Mouse (Mus musculus) intestine, postnatal 0 days (tissue): ENCODE data around the gene Ntn4. TPM values are rescaled to one million over a fixed set of nuclear protein-coding genes. Genes with fewer than 3 reads are reported as not detected.
A peak's percentile ranks its signal among the peaks of the same experiment; 100 is the strongest.
"Not testable (repeated sequence)": the region's sequence is repeated elsewhere in the genome, so short reads cannot be mapped to it uniquely, and the experiment has no call there.

Experiments used
- ATAC-seq: fragments of 200-750 bp; cut with Nextera tagmentation; 2 replicates; pipeline ENCODE4 v1.8.0; 2017; ENCODE audit warnings: mild to moderate bottlenecking, moderate TSS enrichment, moderate library complexity
- H3K27ac ChIP-seq: fragments of 300-500 bp; sonication (generic); 2 replicates; pipeline ENCODE4 v1.5.1; 2014; ENCODE audit warnings: mild to moderate bottlenecking, low read depth, low read length, moderate library complexity
- H3K27me3 ChIP-seq: fragments of 300-500 bp; sonication (generic); replicated peaks from 2 replicates; pipeline ENCODE4 v1.6.1; 2014; ENCODE audit warnings: low read length, mixed read lengths; ENCODE audit not compliant: control insufficient read depth, insufficient read depth
- H3K36me3 ChIP-seq: fragments of 300-500 bp; sonication (generic); 2 replicates; pipeline ENCODE4 v1.6.1; 2014; ENCODE audit warnings: mild to moderate bottlenecking, moderate library complexity; ENCODE audit not compliant: control insufficient read depth, insufficient read depth
- H3K4me1 ChIP-seq: fragments of 300-500 bp; sonication (generic); replicated peaks from 2 replicates; pipeline ENCODE4 v1.6.1; 2014; ENCODE audit warnings: antibody characterized with exemption, low read length, mixed read lengths; ENCODE audit not compliant: control insufficient read depth, insufficient read depth
- H3K4me2 ChIP-seq: fragments of 300-500 bp; sonication (generic); replicated peaks from 2 replicates; pipeline ENCODE4 v1.6.1; 2014; ENCODE audit warnings: low read depth, mild to moderate bottlenecking, moderate library complexity
- H3K4me3 ChIP-seq: fragments of 300-500 bp; sonication (generic); 2 replicates; pipeline ENCODE4 v1.5.1; 2014; ENCODE audit warnings: low read depth, low read length
- H3K9ac ChIP-seq: fragments of 300-500 bp; sonication (generic); 2 replicates; pipeline ENCODE4 v1.6.1; 2014; ENCODE audit warnings: mild to moderate bottlenecking, low read depth, low read length
- H3K9me3 ChIP-seq: fragments of 300-500 bp; sonication (generic); 2 replicates; pipeline ENCODE4 v1.6.1; 2016; ENCODE audit warnings: mixed run types; ENCODE audit not compliant: control insufficient read depth
- CTCF ChIP-seq: sonication (generic); IDR thresholded peaks from 2 replicates; pipeline ENCODE4 v1.5.1; 2016; ENCODE audit warnings: low read depth, mild to moderate bottlenecking, control low read depth, antibody characterized with exemption, moderate library complexity
- WGBS: fragments of 180-500 bp; shearing (Covaris S2); extraction: QIAGEN DNeasy Blood & Tissue Kit; methylation state at CpG from one replicate; pipeline ENCODE4 v1.1.7; 2014; 5-methylcytosine and 5-hydroxymethylcytosine counted together
- polyA plus RNA-seq: library from polyadenylated mRNA; unstranded; fragments of >200 nt; fragmentation: Nextera tagmentation; extraction: Ambion mirVana; gene quantifications from 2 replicates; pipeline ENCODE4 v1.2.1, GENCODE M21; 2015

Gene Ntn4
- polyA plus RNA-seq, 1 experiment from 2014 or later: 0.10 TPM

- 92% methylated on average over 4 of the region's 4 CpGs for WGBS
- 0 out of 2 replicates have a peak, but pooled peaks cover 7% of the 10 kb centered on the region for H3K4me1 ChIP-seq
- H3K36me3 ChIP-seq: no peaks in the 10 kb centered on the region
- H3K4me2 ChIP-seq: no peak overlapping the region
- no peak for ATAC-seq
- no peaks in the 10 kb centered on the region for H3K9me3 ChIP-seq
- H3K4me3 ChIP-seq: no peak overlapping the region
- TF ChIP-seq CTCF: no peak
- no peaks in the 10 kb centered on the region; the same call in 1 of the 2 replicates for H3K27me3 ChIP-seq
- no peak overlapping the region for H3K9ac ChIP-seq
- H3K27ac ChIP-seq: no peak overlapping the region
These were observed 43.4 kb downstream of the Ntn4 start for GRCm38 (mm10) chr10:93683896-93684295.

- not testable (repeated sequence) for H3K9ac ChIP-seq, ATAC-seq, H3K27me3 ChIP-seq, H3K9me3 ChIP-seq, H3K27ac ChIP-seq, H3K4me3 ChIP-seq, H3K4me1 ChIP-seq, H3K4me2 ChIP-seq, H3K36me3 ChIP-seq
- 93% methylated on average over 3 of the region's 3 CpGs for WGBS
These were observed 44.9 kb downstream of the Ntn4 start for GRCm38 (mm10) chr10:93685416-93685815.

- no peaks in the 10 kb centered on the region for H3K36me3 ChIP-seq
- no peak for ATAC-seq
- H3K4me3 ChIP-seq: no peak overlapping the region
- no peaks in the 10 kb centered on the region; the same call in 1 of the 2 replicates for H3K27me3 ChIP-seq
- WGBS: over 99% methylated on average over 6 of the region's 6 CpGs
- H3K4me1 ChIP-seq: no peaks in the 10 kb centered on the region
- H3K27ac ChIP-seq: no peak overlapping the region
- H3K4me2 ChIP-seq: no peak overlapping the region
- no peak for TF ChIP-seq CTCF
- no peaks in the 10 kb centered on the region for H3K9me3 ChIP-seq
- H3K9ac ChIP-seq: no peak overlapping the region
These were observed 46.1 kb downstream of the Ntn4 start for GRCm38 (mm10) chr10:93686579-93686978.

GRCm38 (mm10) chr10:93687781-93688180, 47.3 kb downstream of the Ntn4 start:
- Histone ChIP-seq H3K27ac (no peak overlapping the region), H3K4me3 (no peak overlapping the region), H3K9ac (no peak overlapping the region), H3K36me3 (no peaks in the 10 kb centered on the region), H3K4me1 (no peaks in the 10 kb centered on the region), H3K4me2 (no peak overlapping the region), H3K27me3 (no peaks in the 10 kb centered on the region; the same call in 1 of the 2 replicates), H3K9me3 (no peaks in the 10 kb centered on the region)
- no peak for ATAC-seq
- no peak for TF ChIP-seq CTCF
- WGBS: 91% methylated on average over 3 of the region's 3 CpGs

- Histone ChIP-seq H3K4me3 (no peak overlapping the region), H3K27ac (no peak overlapping the region), H3K36me3 (no peaks in the 10 kb centered on the region), H3K4me2 (peak overlapping the region; percentile 35), H3K9ac (no peak overlapping the region), H3K9me3 (no peaks in the 10 kb centered on the region), H3K27me3 (no peaks in the 10 kb centered on the region; the same call in 1 of the 2 replicates), H3K4me1 (no peaks in the 10 kb centered on the region)
- TF ChIP-seq CTCF: no peak
- ATAC-seq: no peak
- WGBS: 73% methylated on average over 26 of the region's 26 CpGs
These were observed 48.1 kb downstream of the Ntn4 start for GRCm38 (mm10) chr10:93688306-93689171.

- Histone ChIP-seq H3K27me3 (no peaks in the 10 kb centered on the region), H3K9ac (no peak overlapping the region), H3K4me2 (no peak overlapping the region), H3K4me1 (no peaks in the 10 kb centered on the region), H3K36me3 (no peaks in the 10 kb centered on the region), H3K4me3 (no peak overlapping the region), H3K9me3 (no peaks in the 10 kb centered on the region), H3K27ac (no peak overlapping the region)
- no peak for ATAC-seq
- 72% methylated on average over 11 of the region's 11 CpGs for WGBS
- TF ChIP-seq CTCF: no peak
These were observed 50.9 kb downstream of the Ntn4 start for GRCm38 (mm10) chr10:93691344-93691743.
